Mouse (Mus musculus): Measurements from ENCODE around the gene Atad2b.
A peak's percentile ranks its signal among the peaks of the same experiment; 100 is the strongest.
"Not testable (repeated sequence)": the region's sequence is repeated elsewhere in the genome, so short reads cannot be mapped to it uniquely, and the experiment has no call there.

The Atad2b gene

DNA sequence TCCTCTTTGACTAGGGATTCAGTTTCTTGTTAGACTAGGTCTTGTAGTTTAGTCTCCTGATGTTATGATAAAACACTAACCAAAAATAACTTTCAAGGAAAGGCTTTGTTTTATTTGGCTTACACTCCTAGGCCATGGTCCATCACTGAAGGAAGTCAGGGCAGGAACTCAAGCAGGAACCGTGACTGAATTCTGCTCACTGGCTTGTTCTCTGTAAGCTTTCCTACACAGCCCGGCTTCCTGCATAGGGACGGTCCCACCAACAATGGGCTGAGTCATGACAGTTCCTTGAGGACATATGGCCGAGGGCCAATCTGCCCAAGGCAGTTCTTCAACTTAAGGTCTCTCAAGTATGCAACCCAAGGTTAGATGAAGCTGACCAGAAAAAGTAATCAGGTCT lies 5.4 kb upstream of the Atad2b start:
- no peak for DNase-seq

DNA sequence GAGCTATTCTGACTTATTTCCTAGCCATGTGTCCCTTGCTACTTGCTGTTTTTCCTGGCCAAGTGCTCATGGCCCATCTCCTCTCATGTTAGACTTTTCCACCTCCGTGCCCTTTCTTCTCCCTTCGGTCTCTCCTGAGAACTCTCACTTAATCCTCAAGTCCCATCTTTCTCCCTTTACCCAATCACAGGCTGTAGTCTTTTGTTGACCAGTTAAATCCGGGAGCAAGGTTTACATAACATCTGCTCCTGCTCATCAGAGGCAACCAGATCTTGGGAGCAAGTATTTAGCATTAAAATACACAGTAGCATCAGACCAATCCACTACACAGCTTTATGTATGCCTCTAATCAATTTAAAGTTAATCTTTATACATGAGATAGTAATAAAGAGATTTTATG lies 2.7 kb upstream of the Atad2b start:
- no peak for DNase-seq

- no peak for DNase-seq
Measured at GRCm38 (mm10) chr12:4914944-4915343, 2.2 kb upstream of the Atad2b start.

- DNase-seq = no peak
Measured at GRCm38 (mm10) chr12:4917805-4918591, 845 bp downstream of the Atad2b start.

- DNase-seq = no peak
Measured at GRCm38 (mm10) chr12:4928197-4928596, 11.0 kb downstream of the Atad2b start.

DNA sequence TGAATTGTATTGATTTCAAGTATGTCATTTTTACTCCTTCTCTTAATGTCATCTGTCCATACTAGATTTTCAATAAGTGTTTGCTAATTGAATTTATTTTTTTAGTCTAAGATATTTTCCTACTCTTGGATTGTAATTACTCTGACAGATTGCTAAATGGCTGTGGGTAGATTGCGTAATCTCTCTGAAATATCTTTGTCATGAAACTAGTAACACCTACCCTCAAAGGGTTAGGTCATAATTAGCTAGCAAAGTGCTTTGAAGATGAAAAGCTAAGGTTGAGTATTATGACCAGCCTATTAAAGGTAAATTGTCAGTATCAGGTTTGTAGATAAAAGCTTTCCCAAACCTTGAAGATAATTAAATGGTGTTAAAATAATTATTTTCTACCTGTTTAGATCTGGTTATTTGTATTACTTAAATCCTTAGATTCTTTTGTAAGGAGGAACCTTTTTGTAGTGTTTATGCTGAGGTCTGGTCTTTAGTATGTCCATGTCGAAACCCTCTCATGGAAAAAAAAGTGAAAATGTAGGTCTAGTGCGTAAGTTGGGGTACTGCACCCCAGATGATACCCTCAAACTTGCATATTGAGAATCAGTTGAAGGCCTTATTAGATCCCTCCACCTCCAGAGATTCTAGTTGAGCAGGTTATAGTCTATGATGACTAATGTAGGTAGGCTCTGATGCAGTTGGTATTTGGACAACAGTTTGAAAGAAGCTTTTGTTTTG lies 13.8 kb downstream of the Atad2b start:
- DNase-seq = no peak

DNA sequence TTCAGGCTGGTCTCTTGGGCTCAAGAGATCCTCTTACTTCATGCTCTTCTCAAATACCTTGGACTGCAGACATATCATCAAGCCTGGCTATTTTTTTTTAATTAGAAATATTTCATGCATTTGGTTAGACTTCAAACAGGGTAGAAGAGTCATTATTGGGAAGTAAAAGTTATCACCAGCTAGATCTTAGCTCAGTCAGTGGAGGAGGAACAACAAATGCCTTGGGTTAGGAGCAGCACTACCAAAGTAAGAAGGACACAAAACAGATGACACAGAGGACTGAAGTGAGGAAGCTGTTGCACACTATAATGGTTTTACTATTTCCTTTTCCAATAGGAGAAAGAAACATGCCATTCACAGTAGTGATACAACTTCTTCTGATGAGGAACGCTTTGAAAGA lies 35.1 kb downstream of the Atad2b start:
- no peak for DNase-seq

DNA sequence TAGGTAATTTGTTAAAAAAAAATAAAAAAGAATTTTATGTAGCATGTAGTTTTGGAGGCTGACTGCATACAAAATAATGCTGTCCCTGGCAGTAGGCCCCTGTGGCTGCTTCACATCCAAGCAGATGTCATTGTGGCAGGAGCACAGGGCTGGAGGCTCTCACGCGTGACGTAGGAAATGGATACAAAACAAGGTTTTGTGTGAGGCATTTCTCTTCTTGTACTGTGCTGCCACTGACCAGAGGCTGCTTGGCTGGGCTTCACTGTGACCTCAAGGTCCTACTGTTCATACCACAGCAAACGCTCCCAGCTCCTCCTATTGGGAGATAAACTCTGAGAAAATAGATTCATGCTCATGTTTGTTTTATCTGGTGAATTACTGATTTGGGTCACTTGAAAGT lies 36.0 kb downstream of the Atad2b start:
- DNase-seq = no peak

- peak; percentile 29 for DNase-seq
Measured at GRCm38 (mm10) chr12:4972939-4973338, 55.8 kb downstream of the Atad2b start.

- DNase-seq = no peak
Measured at GRCm38 (mm10) chr12:4978324-4978723, 61.2 kb downstream of the Atad2b start.

- no peak for DNase-seq
Measured at GRCm38 (mm10) chr12:4996981-4997380, 79.8 kb downstream of the Atad2b start.

DNA sequence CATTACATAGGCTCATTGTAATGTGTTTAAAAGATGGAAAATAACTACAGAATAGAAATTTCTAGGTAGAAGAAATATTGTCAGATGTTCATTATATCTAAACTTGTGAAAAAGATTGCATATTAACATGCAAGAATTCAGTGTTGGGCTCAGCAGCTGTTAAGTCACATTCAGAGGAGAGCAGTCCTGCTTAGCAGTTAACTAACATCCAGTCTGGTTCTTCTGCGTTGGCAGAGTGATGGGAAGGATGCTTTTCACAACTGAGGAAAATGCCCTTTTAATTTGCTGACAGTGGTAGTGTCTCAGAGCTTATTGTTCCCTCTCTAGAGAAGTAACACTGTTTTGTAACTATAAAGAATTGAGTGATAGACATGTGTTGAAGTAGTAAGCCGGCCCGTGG lies 88.2 kb downstream of the Atad2b start:
- DNase-seq = no peak

- DNase-seq = not testable (repeated sequence)
Measured at GRCm38 (mm10) chr12:5005776-5006175, 88.6 kb downstream of the Atad2b start.

DNA sequence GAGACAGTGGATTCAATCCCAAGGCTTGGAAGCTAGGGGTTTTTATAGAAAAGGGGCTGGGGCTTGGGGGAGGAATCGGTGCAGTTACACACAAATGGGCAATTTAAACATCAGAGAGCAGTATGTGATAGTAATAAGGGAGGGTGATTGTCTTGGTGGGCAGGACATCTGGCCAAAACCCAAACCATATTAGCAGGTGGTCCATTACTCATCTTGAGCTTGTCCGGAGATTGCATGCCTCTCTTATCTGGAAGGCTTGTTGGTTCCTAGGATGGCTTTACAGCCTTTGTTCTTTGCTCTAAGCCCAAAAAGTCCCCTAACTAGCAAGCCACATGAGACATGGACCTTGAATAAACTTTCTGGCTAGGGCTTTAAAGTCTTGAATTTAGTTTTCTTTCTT lies 91.5 kb downstream of the Atad2b start:
- not testable (repeated sequence) for DNase-seq

GRCm38 (mm10) chr12:5025226-5025861 lies 108.2 kb downstream of the Atad2b start:
- DNase-seq = no peak

DNA sequence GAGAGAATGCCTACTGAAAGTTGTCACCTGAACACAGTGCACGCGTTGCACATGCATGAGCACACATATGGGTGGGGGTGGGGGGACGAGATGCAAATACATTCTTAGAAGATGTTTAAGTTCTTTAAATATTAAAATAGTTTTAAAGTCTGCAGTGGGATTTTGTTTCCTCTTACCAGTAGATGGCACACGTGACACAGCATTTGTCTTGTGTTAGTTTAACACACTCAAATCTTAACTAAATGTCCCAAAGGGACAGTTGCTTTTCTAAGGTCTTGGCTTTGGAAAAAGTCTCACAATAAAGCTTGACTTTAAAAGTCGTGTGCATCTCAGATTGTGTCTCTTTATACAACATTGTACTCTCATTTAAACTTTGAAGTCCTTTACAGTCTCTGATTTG lies 111.9 kb downstream of the Atad2b start:
- DNase-seq = no peak

- DNase-seq = no peak
Measured at GRCm38 (mm10) chr12:5038008-5038407, 120.9 kb downstream of the Atad2b start.

DNA sequence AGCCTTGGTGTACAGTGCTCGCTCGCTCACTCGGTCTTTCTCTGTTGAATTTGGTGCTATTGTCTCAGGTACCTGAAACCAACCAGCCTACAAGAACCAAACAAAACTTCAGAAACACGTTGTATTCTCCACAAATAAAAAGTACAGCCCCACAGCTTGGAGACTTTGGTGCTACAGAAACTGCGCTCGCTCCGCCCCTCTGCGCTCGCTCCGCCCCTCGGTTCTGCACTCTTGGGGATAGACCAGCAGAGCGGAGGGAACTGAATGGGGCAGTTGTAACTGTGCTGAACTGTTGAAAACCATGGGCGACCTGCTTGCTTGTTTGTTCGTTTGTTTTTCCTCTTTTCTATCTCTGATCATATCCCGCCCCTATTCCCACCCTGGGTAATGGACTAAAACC lies 127.0 kb downstream of the Atad2b start:
- DNase-seq = no peak

DNA sequence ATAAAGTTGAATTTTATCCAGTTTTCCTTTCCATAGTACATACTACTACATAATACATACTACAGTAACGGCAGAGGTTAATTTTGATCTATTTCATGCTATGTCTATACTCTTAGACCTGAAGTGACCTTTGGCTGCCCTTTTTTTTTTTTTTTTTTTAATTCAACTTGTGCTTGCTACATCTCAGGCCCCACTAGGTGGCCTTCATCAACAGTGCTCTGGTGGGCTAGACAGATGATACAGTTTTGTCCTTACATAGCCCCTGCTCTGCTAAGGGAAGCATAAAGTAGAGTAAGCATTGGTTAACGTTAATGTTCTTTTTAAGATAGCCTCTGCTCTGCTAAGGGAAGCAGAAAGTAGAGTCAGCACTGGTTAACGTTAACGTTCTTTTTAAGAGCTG lies 131.0 kb downstream of the Atad2b start:
- no peak for DNase-seq

DNA sequence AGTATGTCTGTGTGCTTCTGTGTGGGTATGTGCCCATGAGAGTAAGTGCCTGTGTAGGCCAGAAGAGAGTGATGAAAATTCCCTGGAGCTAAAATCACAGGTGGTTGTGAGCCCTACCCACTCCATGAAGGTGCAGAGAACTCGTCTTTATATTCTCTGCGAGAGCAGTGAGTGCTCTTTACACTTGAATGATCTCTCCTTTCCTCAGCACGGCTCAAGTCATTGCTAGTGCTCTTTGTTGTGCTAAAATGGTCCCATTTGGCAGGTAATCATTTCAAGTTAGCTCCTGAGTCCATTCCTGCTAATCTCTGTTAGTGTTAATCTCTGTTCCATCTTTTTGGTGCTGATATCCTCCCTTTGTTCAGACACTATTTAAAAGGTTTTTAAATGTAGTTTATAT lies 150.4 kb downstream of the Atad2b start:
- no peak for DNase-seq

DNA sequence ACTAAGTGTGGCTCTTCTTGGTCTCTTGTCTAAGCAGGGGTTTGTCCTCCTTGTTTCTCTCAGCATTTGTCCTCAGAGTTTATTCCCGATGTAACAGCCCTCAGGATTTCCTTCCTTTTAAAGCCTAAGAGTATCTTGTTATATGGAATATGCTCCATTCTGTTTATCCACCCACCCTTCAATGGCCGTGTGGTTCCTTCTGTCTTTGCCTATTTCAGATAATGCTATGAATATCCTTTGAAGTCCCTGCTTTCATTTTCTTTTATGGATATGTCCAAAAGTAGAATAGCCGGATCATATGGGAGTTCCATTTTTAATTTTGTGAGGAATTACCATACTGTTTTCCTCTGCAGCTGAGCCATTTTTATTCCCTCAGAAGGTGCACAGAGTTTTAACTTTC lies 153.0 kb downstream of the Atad2b start:
- no peak for DNase-seq

GRCm38 (mm10) chr12:5073191-5073590 lies 156.0 kb downstream of the Atad2b start:
- DNase-seq = no peak

- no peak for DNase-seq
Measured at GRCm38 (mm10) chr12:5081480-5081879, 164.3 kb downstream of the Atad2b start.

- DNase-seq = no peak
Measured at GRCm38 (mm10) chr12:5084714-5085113, 167.6 kb downstream of the Atad2b start.

Data from cerebellum, adult 11-12 months (tissue).